Mouse (Mus musculus) hindbrain, embryonic 12.5 days (tissue): ENCODE measurements around the gene Scarf2. TPM values are rescaled to one million over a fixed set of nuclear protein-coding genes. Genes with fewer than 3 reads are reported as not detected.

ENCODE experiments used
- ATAC-seq: fragments of 200-750 bp; cut with Nextera tagmentation; 2 replicates; pipeline ENCODE4 v1.8.0; 2017; ENCODE audit warnings: moderate TSS enrichment; ENCODE audit not compliant: low FRiP score
- H3K27ac ChIP-seq: fragments of 300-500 bp; sonication (generic); 2 replicates; pipeline ENCODE4 v1.5.1; 2016; ENCODE audit warnings: mild to moderate bottlenecking
- H3K27me3 ChIP-seq: fragments of 300-500 bp; sonication (generic); 2 replicates; pipeline ENCODE4 v1.6.1; 2016; ENCODE audit warnings: mild to moderate bottlenecking
- H3K36me3 ChIP-seq: fragments of 300-500 bp; sonication (generic); 2 replicates; pipeline ENCODE4 v1.6.1; 2016; ENCODE audit warnings: mild to moderate bottlenecking
- H3K4me1 ChIP-seq: fragments of 300-500 bp; sonication (generic); 2 replicates; pipeline ENCODE4 v1.6.1; 2016
- H3K4me2 ChIP-seq: fragments of 300-500 bp; sonication (generic); replicated peaks from 2 replicates; pipeline ENCODE4 v1.6.1; 2016; ENCODE audit warnings: mild to moderate bottlenecking
- H3K4me3 ChIP-seq: fragments of 300-500 bp; sonication (generic); 2 replicates; pipeline ENCODE4 v1.5.1; 2016; ENCODE audit warnings: mild to moderate bottlenecking
- H3K9ac ChIP-seq: fragments of 300-500 bp; sonication (generic); 2 replicates; pipeline ENCODE4 v1.6.1; 2016; ENCODE audit warnings: mild to moderate bottlenecking, moderate library complexity
- H3K9me3 ChIP-seq: fragments of 300-500 bp; sonication (generic); replicated peaks from 2 replicates; pipeline ENCODE4 v1.6.1; 2016; ENCODE audit warnings: mild to moderate bottlenecking
- WGBS: fragments of 180-500 bp; shearing (Covaris S2); methylation state at CpG from one replicate; pipeline ENCODE4 v1.1.7; 2016; 5-methylcytosine and 5-hydroxymethylcytosine counted together
- polyA plus RNA-seq: library from polyadenylated mRNA; unstranded; fragments of >200 nt; fragmentation: Nextera tagmentation; extraction: Ambion mirVana; gene quantifications from 2 replicates; pipeline ENCODE4 v1.2.1, GENCODE M21; 2016

Gene Scarf2
- polyA plus RNA-seq, 1 experiment from 2014 or later, result 21.0 TPM

- Histone ChIP-seq H3K9me3 (no peaks in the 10 kb centered on the region), H3K4me2 (no peak overlapping the region), H3K36me3 (no peaks in the 10 kb centered on the region), H3K4me1 (peaks cover 20% of the 10 kb centered on the region), H3K27ac (peak overlapping the region; percentile 30; the same call in 1 of the 2 replicates), H3K27me3 (peaks cover 71% of the 10 kb centered on the region), H3K4me3 (no peak overlapping the region), H3K9ac (no peak overlapping the region)
- ATAC-seq, result no peak
- 53% methylated on average over 4 of the region's 4 CpGs for WGBS
These were observed 16.1 kb downstream of the Scarf2 start for GRCm38 (mm10) chr16:17813173-17813572.

DNA sequence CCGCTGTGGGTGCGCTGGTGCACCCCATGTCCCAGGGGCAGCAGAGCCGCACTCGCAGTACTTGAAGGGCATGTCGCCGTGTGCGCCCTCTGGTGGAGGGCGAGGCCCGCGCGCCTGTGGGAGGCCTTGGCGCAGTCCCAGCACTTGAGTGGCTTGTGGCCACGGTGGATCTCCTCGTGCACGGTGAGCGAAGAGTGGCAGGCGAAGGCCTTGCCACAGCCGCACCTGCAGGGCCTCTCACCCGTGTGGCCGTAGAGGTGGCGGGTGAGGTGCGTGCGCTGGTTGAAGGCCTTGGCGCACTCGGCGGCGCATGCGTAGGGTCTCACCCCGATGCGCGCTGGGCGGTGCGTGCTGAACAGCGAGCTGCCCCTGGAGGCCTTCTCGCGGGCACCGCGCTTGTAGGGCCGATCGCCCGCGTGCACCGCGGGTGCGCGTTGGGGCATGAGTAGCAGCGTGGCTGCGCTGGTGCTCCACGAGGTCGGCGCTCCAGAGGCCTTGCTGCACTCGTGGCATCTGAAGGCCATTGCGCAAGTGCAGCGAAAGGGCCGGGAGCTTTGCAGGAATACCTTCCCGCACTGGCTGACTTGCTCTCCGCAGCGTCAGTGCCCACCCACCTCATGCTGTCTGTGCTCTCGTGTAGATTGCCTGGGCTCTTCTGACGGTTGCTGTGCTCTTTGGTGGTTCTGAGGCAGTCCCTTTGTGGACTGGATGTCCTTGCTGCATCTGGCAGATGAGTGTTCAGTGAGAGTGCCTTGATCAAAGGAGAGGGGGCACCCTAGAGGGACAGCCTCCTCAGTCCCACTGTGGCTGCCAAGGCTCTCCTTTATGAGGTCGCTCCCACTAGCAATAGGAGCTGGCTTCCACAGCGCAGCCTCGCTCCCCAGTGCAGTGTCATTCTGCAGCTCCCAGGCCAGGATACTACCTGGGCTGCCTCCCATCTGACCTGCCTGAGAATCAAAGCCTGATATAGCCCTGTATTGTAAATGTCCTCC lies 18.6 kb downstream of the Scarf2 start:
- peak; percentile 84 for ATAC-seq
- Histone ChIP-seq H3K4me2 (peak overlapping the region; percentile 87), H3K27ac (no peak overlapping the region; the same call in 1 of the 2 replicates), H3K4me3 (peak overlapping the region; percentile 45), H3K4me1 (peaks cover 4% of the 10 kb centered on the region), H3K36me3 (no peaks in the 10 kb centered on the region), H3K27me3 (peaks cover 56% of the 10 kb centered on the region), H3K9ac (peak overlapping the region; percentile 63), H3K9me3 (no peaks in the 10 kb centered on the region)
- WGBS, result 2% methylated on average over 63 of the region's 63 CpGs

DNA sequence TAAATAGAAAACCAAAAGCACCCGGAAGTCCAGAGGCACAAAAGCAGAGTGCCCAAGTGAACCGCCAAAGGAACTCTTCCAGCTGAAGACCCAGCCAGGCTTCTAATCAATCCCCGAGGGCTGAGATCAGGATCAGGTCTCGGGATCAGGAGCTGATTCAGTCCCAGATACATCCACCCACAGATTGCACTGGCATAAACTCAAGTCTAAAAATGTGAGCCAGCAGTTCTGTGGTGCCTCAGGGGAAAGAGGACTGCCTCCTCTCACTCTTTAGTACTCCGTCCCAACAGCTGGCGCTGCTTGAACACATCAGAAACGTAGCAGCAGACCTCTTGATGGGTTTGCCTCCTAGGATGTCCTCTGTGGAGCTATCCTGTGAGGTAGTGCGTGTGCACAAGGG lies 19.4 kb downstream of the Scarf2 start:
- ATAC-seq, result no peak
- Histone ChIP-seq H3K27ac (no peak overlapping the region), H3K27me3 (peaks cover 56% of the 10 kb centered on the region), H3K4me2 (no peak overlapping the region), H3K36me3 (no peaks in the 10 kb centered on the region), H3K9ac (no peak overlapping the region), H3K4me1 (peaks cover 4% of the 10 kb centered on the region), H3K4me3 (no peak overlapping the region), H3K9me3 (no peaks in the 10 kb centered on the region)
- 79% methylated on average over 8 of the region's 8 CpGs for WGBS

GRCm38 (mm10) chr16:17826500-17826899 lies 29.4 kb downstream of the Scarf2 start:
- no peak for ATAC-seq
- no peaks in the 10 kb centered on the region for H3K9me3 ChIP-seq
- no peak overlapping the region for H3K4me2 ChIP-seq
- no peaks in the 10 kb centered on the region for H3K4me1 ChIP-seq
- no peak overlapping the region for H3K9ac ChIP-seq
- no peaks in the 10 kb centered on the region for H3K36me3 ChIP-seq
- no peak overlapping the region for H3K27ac ChIP-seq
- no peak overlapping the region for H3K4me3 ChIP-seq
- 74% methylated on average over 2 of the region's 2 CpGs for WGBS
- H3K27me3 ChIP-seq, result peaks cover 31% of the 10 kb centered on the region

GRCm38 (mm10) chr16:17828229-17828628 lies 31.1 kb downstream of the Scarf2 start:
- Histone ChIP-seq H3K9me3 (no peaks in the 10 kb centered on the region), H3K4me2 (no peak overlapping the region), H3K27ac (no peak overlapping the region), H3K36me3 (no peaks in the 10 kb centered on the region), H3K27me3 (peaks cover 48% of the 10 kb centered on the region), H3K9ac (no peak overlapping the region), H3K4me1 (peaks cover 7% of the 10 kb centered on the region), H3K4me3 (no peak overlapping the region)
- 87% methylated on average over 2 of the region's 2 CpGs for WGBS
- ATAC-seq, result no peak

DNA sequence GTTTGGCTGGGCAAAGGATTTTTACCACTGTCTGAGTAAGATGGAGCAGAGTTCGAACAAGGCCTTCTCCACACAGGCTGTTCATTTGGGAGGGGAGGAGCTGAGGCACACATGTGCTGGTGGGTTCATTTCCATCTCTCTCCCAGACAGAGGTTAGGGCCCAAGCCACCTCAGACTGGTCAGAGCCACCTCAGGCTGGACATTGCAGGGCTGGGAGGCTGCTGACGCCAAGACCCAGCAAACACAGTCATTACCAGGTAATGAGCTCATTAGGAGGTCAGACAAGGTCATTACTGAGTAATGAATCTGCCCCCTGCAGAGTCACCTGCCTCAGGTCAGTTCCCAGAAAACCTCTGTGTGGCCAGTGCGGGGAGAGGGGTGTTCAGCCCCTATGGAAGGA lies 31.8 kb downstream of the Scarf2 start:
- peaks cover 49% of the 10 kb centered on the region for H3K27me3 ChIP-seq
- H3K4me2 ChIP-seq, result no peak overlapping the region
- no peaks in the 10 kb centered on the region for H3K9me3 ChIP-seq
- no peak overlapping the region for H3K9ac ChIP-seq
- 74% methylated on average over 3 of the region's 3 CpGs for WGBS
- H3K36me3 ChIP-seq, result no peaks in the 10 kb centered on the region
- H3K4me1 ChIP-seq, result peaks cover 13% of the 10 kb centered on the region
- no peak for ATAC-seq
- H3K27ac ChIP-seq, result no peak overlapping the region
- no peak overlapping the region for H3K4me3 ChIP-seq

- Histone ChIP-seq H3K4me3 (no peak overlapping the region), H3K9me3 (no peaks in the 10 kb centered on the region), H3K4me1 (peaks cover 18% of the 10 kb centered on the region), H3K9ac (no peak overlapping the region), H3K27me3 (peaks cover 66% of the 10 kb centered on the region), H3K27ac (no peak overlapping the region), H3K4me2 (no peak overlapping the region), H3K36me3 (no peaks in the 10 kb centered on the region)
- WGBS, result 65% methylated on average over 10 of the region's 10 CpGs
- ATAC-seq, result no peak
These were observed 33.5 kb downstream of the Scarf2 start for GRCm38 (mm10) chr16:17830385-17831178.

GRCm38 (mm10) chr16:17831781-17832180 lies 34.7 kb downstream of the Scarf2 start:
- H3K9me3 ChIP-seq, result no peaks in the 10 kb centered on the region
- ATAC-seq, result no peak
- 9% methylated on average over 11 of the region's 11 CpGs for whole genome bisulfite sequencing

DNA sequence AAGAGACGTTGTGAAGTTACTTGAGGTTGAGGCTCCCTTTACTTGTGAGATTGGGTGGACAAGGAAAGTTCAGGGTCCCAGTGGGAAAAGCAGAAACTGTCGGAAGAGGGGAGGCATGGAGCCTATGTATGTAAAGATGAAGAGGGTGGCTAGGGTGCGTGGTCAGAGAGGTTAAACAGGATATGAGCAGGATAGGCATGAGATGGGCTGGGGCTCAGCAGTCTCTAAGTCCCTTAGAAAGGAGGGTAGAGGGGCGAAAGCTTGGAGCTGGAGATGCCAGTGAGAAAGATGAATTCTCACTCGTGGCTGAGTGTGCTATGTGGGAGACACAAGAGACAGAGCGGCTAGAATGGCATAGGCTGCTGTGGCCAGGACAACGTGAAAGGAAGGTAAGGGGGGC lies 35.7 kb downstream of the Scarf2 start, which contains the start of gene B830017H08Rik:
B830017H08Rik (plus strand) TSS at position 301 of the 400 bp plus-strand sequence.
- WGBS, result 24% methylated on average over 7 of the region's 7 CpGs
- Histone ChIP-seq H3K4me2 (peak within 1 kb of the TSS; percentile 99), H3K9ac (peak within 1 kb of the TSS; percentile 77), H3K27me3 (peaks cover 89% of the 10 kb centered on the region), H3K4me3 (peak within 1 kb of the TSS; percentile 65), H3K9me3 (no peaks in the 10 kb centered on the region), H3K36me3 (no peaks in the 10 kb centered on the region), H3K27ac (peak within 1 kb of the TSS; percentile 82), H3K4me1 (peaks cover 18% of the 10 kb centered on the region)
- no peak for ATAC-seq

More at GRCm38 (mm10) chr16:17831781-17832180, 34.7 kb downstream of the Scarf2 start:
- peaks cover 78% of the 10 kb centered on the region for H3K27me3 ChIP-seq
- H3K27ac ChIP-seq, result no peak overlapping the region
- H3K4me2 ChIP-seq, result no peak overlapping the region
- no peak overlapping the region for H3K4me3 ChIP-seq
- H3K4me1 ChIP-seq, result peaks cover 18% of the 10 kb centered on the region
- no peak overlapping the region for H3K9ac ChIP-seq
- no peaks in the 10 kb centered on the region for H3K36me3 ChIP-seq

DNA sequence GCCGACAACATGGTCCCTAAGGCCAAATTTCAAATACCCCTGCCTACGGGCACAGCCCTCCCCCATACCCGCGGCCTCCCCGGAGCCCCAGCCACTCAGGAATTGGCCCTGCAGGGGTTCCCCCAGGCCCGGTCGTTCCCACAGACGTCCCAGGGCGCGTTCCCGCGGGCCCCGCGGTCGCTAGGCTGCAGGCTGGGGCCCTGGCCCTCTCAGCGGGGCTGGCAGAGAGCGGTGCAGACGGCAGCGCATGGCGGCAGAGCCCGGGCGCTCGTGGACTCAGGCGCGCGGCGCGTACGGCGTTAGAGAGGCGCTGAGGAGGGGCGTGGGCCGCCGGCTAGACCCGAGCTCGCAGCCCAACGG lies 36.2 kb downstream of the Scarf2 start:
- H3K4me2 ChIP-seq, result peak overlapping the region; percentile 99
- peaks cover 90% of the 10 kb centered on the region for H3K27me3 ChIP-seq
- peaks cover 18% of the 10 kb centered on the region for H3K4me1 ChIP-seq
- WGBS, result under 1% methylated on average over 36 of the region's 37 CpGs
- ATAC-seq, result peak; percentile 58
- H3K4me3 ChIP-seq, result peak overlapping the region; percentile 65
- H3K9ac ChIP-seq, result peak overlapping the region; percentile 77
- no peaks in the 10 kb centered on the region for H3K9me3 ChIP-seq
- H3K27ac ChIP-seq, result peak overlapping the region; percentile 82
- H3K36me3 ChIP-seq, result no peaks in the 10 kb centered on the region; the same call in 1 of the 2 replicates

- peak overlapping the region; percentile 99 for H3K4me2 ChIP-seq
- peak overlapping the region; percentile 65 for H3K4me3 ChIP-seq
- peak overlapping the region; percentile 82 for H3K27ac ChIP-seq
- peaks cover 18% of the 10 kb centered on the region for H3K4me1 ChIP-seq
- peak; percentile 63 for ATAC-seq
- peak overlapping the region; percentile 77 for H3K9ac ChIP-seq
- H3K36me3 ChIP-seq, result peaks cover 5% of the 10 kb centered on the region; the same call in 1 of the 2 replicates
- H3K27me3 ChIP-seq, result peaks cover 87% of the 10 kb centered on the region
- no peaks in the 10 kb centered on the region for H3K9me3 ChIP-seq
- under 1% methylated on average over 68 of the region's 103 CpGs for WGBS
These were observed 36.8 kb downstream of the Scarf2 start for GRCm38 (mm10) chr16:17833681-17834399.
